Mouse (Mus musculus) testis, adult 2 months (tissue): ENCODE data around the gene Mansc4.

ENCODE experiments used
- CTCF ChIP-seq: fragments of 200-500 bp; IDR thresholded peaks from 2 replicates; pipeline ENCODE4 v1.5.1; 2012; ENCODE audit warnings: low read depth, mild to moderate bottlenecking, inconsistent platforms, low read length, moderate library complexity; ENCODE audit not compliant: control insufficient read depth, insufficient read depth, insufficient replicate concordance
- POLR2A ChIP-seq: fragments of 200-500 bp; IDR thresholded peaks from 2 replicates; pipeline ENCODE4 v1.6.1; 2012; ENCODE audit warnings: low read depth, mild to moderate bottlenecking, inconsistent platforms, low read length, moderate library complexity; ENCODE audit not compliant: control insufficient read depth

DNA sequence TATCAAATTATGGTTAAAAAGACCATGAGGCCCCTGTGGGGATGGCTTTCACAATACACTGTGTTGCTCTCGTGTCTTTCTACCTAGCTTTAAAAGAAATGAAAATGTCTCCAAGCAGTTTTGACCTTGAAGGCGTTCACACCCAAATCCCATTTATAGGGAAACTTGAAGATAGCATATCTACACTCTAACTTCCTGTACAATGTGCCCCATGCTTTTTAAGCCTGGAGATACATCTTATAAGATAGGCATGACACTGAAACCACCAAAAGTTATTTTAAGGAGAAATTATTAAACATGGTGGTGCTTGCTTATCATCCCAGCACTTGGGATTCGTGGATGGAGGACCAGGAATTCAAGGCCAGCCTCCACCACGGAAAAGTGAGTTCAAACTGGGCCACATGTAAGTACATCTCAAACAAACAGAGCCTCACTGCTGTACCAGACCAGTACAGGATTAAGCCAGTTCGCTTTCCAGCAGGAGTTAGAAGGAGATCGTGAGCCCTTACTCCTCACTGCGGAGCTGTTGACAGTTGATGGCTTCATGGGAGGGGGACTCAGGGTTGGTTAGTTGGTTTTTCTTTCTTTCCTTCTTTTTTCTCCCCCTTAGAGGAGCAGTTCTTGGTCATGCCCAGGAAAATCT, 1.3 kb downstream of the Mansc4 start:
- TF ChIP-seq CTCF (no peak), POLR2A (no peak)
